Mouse (Mus musculus) urinary bladder, postnatal 10 days (tissue): ENCODE results near the gene Ccdc190.

Source experiments
- DNase-seq: peaks from one replicate; pipeline ENCODE4 v3.0.0; 2022; ENCODE audit warnings: low spot score

Ccdc190 gene

DNA sequence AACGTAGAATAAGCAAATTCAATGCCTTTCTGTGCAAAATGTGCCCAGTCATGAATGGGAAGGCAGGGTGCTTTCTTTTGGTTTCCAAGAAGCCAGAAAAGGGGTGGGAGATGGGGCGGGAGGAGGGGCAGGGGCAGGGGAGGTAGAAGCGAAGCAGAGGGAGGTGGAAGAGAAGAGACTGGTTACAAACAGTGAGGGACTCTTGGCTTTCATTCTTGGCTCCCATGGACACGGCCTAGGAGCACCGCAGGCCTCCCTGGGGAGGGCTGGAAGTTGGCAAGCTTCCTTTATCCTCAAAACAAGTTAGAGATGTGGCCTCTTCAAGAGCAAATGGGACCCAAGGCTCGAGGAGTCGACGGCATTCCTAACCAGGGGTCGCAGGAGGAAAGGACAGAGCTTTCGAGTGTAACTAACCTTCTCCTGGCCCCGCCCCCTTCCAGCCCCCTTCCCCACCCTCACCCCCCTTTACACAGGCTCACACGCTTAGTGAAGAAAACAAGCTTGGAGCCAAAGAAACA, at the start of gene Ccdc190:
TSS of gene Ccdc190 (plus strand) at position 195 of the 518 bp plus-strand sequence.
- no peak for DNase-seq

DNA sequence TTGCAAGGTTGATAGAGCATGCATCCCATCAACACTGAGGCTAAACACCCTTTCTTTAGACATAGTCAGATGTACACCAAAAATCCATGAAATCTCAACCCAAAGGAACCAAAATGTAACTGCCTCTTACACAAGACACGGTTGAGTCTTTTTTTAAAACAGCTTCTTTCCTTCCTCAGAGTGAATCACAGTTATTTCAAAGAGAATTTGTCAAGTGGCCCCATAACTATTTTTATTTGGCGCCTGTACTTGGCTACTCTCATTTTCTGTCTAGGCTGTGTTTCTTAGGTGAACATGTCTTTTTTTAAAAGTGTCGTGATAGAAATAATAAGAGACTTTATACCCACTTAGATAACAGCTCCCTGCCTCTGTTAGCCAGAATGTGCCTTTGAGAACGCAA, 49.4 kb upstream of the Ccdc190 start:
- no peak for DNase-seq

- no peak for DNase-seq
These were observed 48.3 kb upstream of the Ccdc190 start for GRCm38 (mm10) chr1:169880181-169880580.

DNA sequence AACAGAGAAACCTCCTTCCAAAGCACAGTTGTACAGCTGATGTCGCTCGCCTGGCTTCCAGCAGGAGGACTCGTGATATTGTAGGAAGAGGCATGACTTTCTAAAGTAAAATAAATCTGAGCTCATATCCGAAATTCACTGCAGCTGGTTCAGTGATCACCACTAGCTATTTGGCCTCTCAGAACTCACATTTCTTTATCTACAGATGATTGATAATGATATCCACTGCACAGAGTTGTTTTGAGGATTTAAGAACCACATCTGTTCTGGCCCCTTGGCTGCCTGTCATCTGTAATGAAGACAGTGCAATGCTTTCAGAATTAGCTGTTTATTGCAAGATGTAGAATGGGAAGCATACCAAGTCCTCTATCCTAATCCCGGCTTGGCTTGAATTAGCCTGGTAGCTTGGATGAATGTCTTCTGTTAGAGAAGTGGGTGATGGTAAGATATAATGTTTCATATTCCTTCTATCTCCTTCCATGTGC, 45.3 kb upstream of the Ccdc190 start:
- no peak for DNase-seq

DNA sequence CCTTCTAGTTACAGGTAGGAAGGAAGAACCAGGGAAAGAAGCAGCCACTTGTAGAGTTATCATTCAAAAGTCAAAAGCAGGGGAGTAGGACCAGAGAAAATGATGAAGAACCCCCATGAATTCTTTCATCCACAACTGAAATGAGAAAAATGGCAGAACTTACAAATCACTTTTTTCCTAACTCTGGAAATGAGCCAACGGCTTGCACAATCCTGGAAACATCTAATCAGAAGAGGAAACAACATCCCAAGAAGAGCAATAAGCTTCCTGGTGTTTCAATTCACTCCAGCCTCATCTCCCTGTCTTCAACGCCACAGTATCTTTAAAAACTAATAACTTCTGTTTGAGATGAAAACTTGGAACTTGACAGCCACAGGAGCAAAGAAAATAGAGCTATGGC, 39.2 kb upstream of the Ccdc190 start:
- no peak for DNase-seq

DNA sequence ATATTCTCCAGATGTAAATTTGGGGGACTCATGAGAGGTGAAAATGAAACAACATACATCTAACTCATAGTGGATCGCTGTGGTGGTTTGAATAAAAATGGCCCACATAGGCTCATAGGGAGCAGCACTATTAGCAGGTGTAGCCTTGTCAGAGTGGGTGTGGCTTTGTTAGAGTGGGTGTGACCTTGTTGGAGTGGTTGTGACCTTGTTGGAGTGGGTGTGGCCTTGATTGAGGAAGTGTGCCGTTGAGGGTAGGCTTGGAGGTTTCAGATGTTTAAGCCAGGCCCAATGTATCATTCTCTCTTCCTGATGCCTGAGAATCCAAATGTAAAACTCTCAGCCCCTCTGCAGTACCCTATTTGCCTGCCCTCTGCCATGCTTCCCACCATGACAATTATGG, 34.5 kb upstream of the Ccdc190 start:
- DNase-seq: no peak

GRCm38 (mm10) chr1:169895686-169896085, 32.8 kb upstream of the Ccdc190 start:
- DNase-seq: no peak

- DNase-seq: no peak
These were observed 30.5 kb upstream of the Ccdc190 start for GRCm38 (mm10) chr1:169897916-169898315.

GRCm38 (mm10) chr1:169898607-169899006, 29.8 kb upstream of the Ccdc190 start:
- DNase-seq: no peak

- DNase-seq: no peak
These were observed 27.6 kb upstream of the Ccdc190 start for GRCm38 (mm10) chr1:169900771-169901336.

DNA sequence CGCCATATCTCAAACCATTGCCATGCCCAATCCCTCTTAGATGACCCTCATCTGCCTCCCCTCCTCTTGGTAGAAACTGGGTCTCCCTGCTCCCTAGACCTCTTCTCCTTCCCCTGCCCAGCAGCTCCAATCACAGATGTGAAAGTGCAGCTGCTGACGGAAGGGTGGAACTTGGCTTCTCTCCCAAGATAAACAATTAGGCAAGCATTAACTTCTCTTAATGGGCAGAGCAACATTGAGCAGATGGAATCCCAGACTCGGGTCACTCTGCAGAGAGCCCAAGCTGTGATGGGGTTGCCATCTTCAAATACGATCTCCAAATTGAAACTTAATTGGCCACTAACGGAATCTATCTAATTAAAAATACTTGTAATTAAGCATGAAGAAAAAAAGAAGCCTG, 19.3 kb upstream of the Ccdc190 start:
- no peak for DNase-seq

DNA sequence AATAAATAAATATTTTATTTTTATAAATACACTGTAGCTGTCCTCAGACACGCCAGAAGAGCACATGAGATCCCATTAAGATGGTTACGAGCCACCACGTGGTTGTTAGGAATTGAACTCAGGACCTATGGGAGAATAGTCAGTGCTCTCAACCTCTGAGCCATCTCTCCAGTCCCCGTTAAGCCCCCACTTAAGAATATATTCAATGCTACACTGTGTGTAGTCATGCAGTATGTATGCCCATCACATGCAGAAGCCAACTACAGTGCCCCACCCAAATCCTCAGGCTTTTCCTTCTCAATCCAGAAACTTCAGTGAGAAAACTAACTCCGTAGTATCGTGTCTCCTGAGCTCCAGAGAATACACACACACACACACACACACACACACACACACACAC, 18.8 kb upstream of the Ccdc190 start:
- DNase-seq: no peak

GRCm38 (mm10) chr1:169910751-169911150, 17.7 kb upstream of the Ccdc190 start:
- DNase-seq: no peak

DNA sequence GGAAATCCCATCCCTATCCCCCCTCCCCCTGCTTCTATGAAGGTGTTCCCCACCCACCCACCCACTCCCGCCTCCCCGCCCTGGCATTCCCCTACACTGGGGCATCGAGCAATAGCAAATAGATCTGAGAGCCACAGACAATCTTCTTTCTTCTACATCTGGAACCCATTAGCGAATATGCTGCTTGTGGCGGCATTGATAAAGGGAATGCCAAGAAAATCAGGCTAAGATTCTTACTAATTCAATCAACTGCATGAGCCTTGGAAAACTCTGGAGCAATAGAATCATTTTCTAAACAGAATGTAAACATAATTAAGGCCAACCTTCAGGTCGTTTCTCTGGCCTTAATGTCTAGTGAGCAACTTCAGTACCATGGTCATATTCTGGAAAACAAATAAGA, 16.9 kb upstream of the Ccdc190 start:
- DNase-seq: no peak

- DNase-seq: no peak
These were observed 11.8 kb upstream of the Ccdc190 start for GRCm38 (mm10) chr1:169916659-169917058.

DNA sequence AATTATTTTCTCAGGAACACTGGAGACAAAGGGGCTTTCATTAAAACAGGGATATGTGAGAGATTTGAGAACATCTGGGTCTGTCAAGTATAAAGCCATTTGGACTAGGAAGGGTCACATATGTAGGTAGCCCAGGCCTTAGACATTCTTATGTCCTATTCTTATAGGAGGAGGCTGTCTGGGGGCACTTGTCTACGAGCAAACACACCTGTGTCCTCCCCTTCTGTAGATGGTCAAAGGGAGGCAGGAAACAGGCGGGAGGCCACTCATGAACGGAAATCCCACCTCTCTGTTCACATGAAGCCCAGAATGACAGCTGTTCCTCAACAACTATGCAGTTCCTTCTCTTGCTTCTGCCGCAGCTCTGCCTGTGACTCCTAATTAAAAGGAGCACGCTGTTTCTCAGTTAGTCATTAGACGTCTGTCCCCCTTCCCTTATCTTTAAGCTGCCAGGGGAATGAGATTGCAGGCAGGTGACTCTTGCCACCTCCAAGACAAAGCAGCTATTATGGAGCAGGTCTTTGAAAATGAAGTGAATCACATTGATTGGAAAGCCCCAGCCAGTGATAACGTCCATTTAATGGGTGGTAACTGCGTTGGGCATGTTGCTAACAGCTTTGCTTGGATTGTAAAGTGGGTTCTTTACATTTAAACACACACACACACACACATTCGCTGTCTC, 11.2 kb upstream of the Ccdc190 start:
- DNase-seq: no peak

GRCm38 (mm10) chr1:169917998-169918397, 10.4 kb upstream of the Ccdc190 start:
- DNase-seq: no peak

GRCm38 (mm10) chr1:169919211-169919610, 9.2 kb upstream of the Ccdc190 start:
- peak; percentile 40 for DNase-seq

DNA sequence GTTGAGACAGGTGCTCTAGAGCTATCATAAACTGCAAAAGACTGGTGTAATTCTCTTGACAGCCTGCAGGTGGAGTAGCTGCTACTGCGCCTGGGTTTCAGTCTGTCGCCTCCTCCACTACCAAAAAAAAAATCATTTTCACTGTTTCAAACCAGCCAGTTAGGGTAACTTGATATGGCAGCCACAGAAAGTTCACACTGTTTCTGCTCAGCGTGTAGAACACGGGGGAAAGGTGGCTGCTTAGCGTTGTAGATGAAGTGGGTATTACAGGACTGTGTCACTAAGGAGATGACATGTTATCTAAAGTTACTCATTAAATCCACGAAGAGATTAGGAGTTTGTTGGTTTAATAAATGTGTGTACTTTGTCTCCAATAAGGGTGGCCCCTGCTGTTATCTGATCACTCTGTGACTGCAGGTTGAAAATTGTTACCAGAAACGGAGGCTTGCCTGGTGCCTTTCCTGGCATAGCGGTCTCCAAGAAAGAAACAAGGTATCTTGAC, 6.7 kb upstream of the Ccdc190 start:
- no peak for DNase-seq

DNA sequence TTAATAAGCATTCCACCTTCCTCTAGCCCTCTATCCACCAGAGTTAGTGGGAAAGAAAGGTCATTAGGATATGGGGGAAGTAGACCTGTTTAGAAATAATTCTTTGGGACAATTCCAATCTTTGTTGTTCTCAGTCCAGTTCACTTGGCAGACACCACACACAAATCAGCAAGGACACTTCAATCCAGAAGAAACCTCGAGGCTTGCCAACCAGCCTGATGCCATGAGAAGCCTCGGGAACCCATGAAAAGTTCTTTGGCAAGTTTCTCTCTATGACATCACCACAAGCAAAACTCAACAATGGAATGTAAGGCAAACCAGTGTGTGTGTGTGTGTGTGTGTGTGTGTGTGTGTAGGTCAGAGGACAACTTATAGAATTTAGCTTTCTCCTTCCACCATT, 3.9 kb upstream of the Ccdc190 start:
- DNase-seq: no peak

GRCm38 (mm10) chr1:169927753-169928369, 587 bp upstream of the Ccdc190 start:
- DNase-seq: no peak

DNA sequence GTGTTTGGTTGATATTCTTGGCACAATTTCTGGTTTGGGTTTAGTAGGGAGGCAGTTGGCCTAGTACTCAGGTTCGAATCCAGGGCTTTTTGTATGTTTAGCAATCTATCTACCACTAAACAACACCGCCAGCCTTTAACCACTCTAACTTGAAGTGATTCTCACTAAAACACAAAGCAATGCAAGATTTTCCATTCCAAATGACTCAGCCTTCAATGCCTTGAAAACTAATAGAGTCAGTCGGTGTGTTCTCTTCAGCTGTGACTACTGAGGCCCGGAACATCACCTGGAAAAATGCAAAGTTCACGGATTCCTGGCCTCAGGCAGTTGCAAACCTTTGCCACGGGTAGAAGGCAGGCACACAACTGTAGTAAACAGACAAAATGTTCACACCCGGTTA, 3.2 kb downstream of the Ccdc190 start:
- no peak for DNase-seq

- DNase-seq: no peak
These were observed 3.8 kb downstream of the Ccdc190 start for GRCm38 (mm10) chr1:169932122-169932746.
